Comparison of ENCODE assay signal across 23 mouse cellular contexts in the genomic region with DNA sequence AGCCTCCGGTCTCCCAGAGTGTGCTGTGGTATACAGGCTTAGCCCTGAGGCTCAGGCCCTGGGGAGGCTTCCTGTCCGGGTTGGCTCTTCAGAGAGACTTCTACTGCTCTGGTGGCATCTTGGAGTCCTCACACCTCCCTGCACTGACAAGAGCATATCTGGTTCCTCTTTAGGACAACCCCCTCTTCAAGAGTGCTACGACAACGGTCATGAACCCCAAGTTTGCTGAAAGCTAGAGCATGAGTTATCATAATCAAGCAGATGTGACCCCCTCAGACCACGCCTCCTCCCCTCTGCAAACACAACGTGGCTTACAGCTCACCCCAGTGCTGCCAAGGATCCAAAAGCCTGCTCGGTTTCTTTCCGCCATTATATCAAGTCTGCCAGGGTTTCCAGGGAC. TPM values are rescaled to one million over a fixed set of nuclear protein-coding genes. Genes with fewer than 3 reads are reported as not detected.
DNase-seq lines count a peak whose midpoint lies in the region; ATAC-seq and TF ChIP-seq lines count a peak whose summit lies in the region.
"Had no signal": no experiment of that assay in that cellular context is flagged by ENCODE, and none has a peak within 500 bp of the region (broad histone marks: within the 10 kb centered on the region; RNA-seq: fewer than 3 reads in every experiment).

No protein-coding gene starts in this region.

- TF ChIP-seq RAD21 in MEL (IDR thresholded peaks at IDR 0.05; ENCODE audit: low read depth, low read length), result no peak

- peak; percentile 37 for ATAC-seq in common myeloid progenitor, adult 5-6 weeks (replicated peaks; ENCODE audit: low read depth, poor library complexity, severe bottlenecking)
- peak; percentile 36 for ATAC-seq in megakaryocyte-erythroid progenitor cell, adult 5-6 weeks (replicated peaks; ENCODE audit: low FRiP score, low TSS enrichment, poor library complexity, severe bottlenecking)
- ATAC-seq: activated CD4-positive, CD25-positive, alpha-beta regulatory T cell, adult 4 months; forebrain, embryonic 14.5 days; forebrain, embryonic 16.5 days; Patski had no signal

- no peaks in the 10 kb centered on the region for H3K79me2 ChIP-seq in MEL (ENCODE audit: control insufficient read depth, insufficient read depth, low read length, poor library complexity)

- TF ChIP-seq CTCF in MEL (IDR thresholded peaks at IDR 0.05 in 2 of 3, conservative IDR thresholded peaks at IDR 0.05 in 1 of 3; ENCODE audit: control insufficient read depth in 1 of 3, insufficient read depth in 1 of 3, low read depth in 2 of 3, low read length in 3 of 3, poor library complexity in 1 of 3, severe bottlenecking in 1 of 3), result no peak

- no peaks in the 10 kb centered on the region for H3K9me3 ChIP-seq in MEL (replicated peaks; ENCODE audit: insufficient read depth, low read length)
- H3K9me3 ChIP-seq: embryonic facial prominence, embryonic 13.5 days; embryonic facial prominence, embryonic 15.5 days; forebrain, embryonic 10.5 days; forebrain, embryonic 12.5 days had no signal

- peaks cover 25 to 52% of the 10 kb centered on the region in 2 experiments for H3K4me1 ChIP-seq in MEL (ENCODE audit: control insufficient read depth in 1 of 2, insufficient read depth in 2 of 2, low read length in 2 of 2)

- H3K27ac ChIP-seq in MEL (ENCODE audit: control insufficient read depth, low read depth, low read length), result peak overlapping the region; percentile 82
- H3K27ac ChIP-seq: embryonic facial prominence, embryonic 13.5 days; embryonic facial prominence, embryonic 15.5 days; forebrain, embryonic 10.5 days; forebrain, embryonic 12.5 days had no signal

- peaks cover 7 to 30% of the 10 kb centered on the region in 2 experiments for H3K36me3 ChIP-seq in MEL (ENCODE audit: control insufficient read depth in 1 of 2, insufficient read depth in 2 of 2, low read length in 2 of 2)
- H3K36me3 ChIP-seq: embryonic facial prominence, embryonic 13.5 days; embryonic facial prominence, embryonic 15.5 days; forebrain, embryonic 10.5 days; forebrain, embryonic 12.5 days had no signal

- H3K9ac ChIP-seq in MEL (ENCODE audit: control insufficient read depth, low read depth, low read length, poor library complexity, severe bottlenecking), result peak overlapping the region; percentile 15; the same call in 1 of the 2 replicates
- H3K9ac ChIP-seq: embryonic facial prominence, embryonic 13.5 days; embryonic facial prominence, embryonic 15.5 days; forebrain, embryonic 12.5 days had no signal

- DNase-seq in MEL (ENCODE audit: low read depth, low spot score), result peak; percentile 94
- DNase-seq in adrenal gland, postnatal 25 days, result no peak
- DNase-seq in layer of hippocampus, postnatal 25 days (ENCODE audit: extremely low spot score in 1 of 2, low spot score in 1 of 2), result no peak
- DNase-seq in lung, postnatal 25 days (ENCODE audit: low spot score), result no peak
- DNase-seq: adrenal gland, adult 8-10 months; adrenal gland, postnatal 14 days; cerebellum, adult 11-12 months; cerebellum, adult 2 months; cerebellum, adult 9-10 months; cerebellum, postnatal 10 days; cerebellum, postnatal 25 days; embryo, embryonic 11 days had no signal

- H3K27me3 ChIP-seq in MEL (ENCODE audit: control insufficient read depth in 1 of 2, insufficient read depth in 2 of 2, low read length in 2 of 2), result no peaks in the 10 kb centered on the region
- H3K27me3 ChIP-seq: embryonic facial prominence, embryonic 13.5 days; embryonic facial prominence, embryonic 15.5 days; forebrain, embryonic 12.5 days; Patski had no signal

- peak in 1 of 2 experiments; percentile 42; a peak in 1 of 4 replicates for TF ChIP-seq POLR2A in MEL (IDR thresholded peaks at IDR 0.05; ENCODE audit: control insufficient read depth in 1 of 2, insufficient read depth in 1 of 2, low read depth in 1 of 2, low read length in 2 of 2, poor library complexity in 1 of 2)

- peak; percentile 59 to 82; a peak in 3 of 4 replicates for TF ChIP-seq EP300 in MEL (IDR thresholded peaks at IDR 0.05; ENCODE audit: low read depth in 1 of 2, low read length in 2 of 2)

- no peak overlapping the region for H3K4me3 ChIP-seq in MEL (ENCODE audit: control insufficient read depth in 1 of 2, insufficient read depth in 1 of 2, low read depth in 2 of 2, low read length in 2 of 2)
- H3K4me3 ChIP-seq: embryonic facial prominence, embryonic 13.5 days; embryonic facial prominence, embryonic 15.5 days; erythroblast, embryonic 14.5 days; forebrain, embryonic 10.5 days; forebrain, embryonic 12.5 days had no signal

TF ChIP-seq in MEL, 35 proteins besides CTCF, POLR2A, EP300 and RAD21 (continues in another document):
- TF ChIP-seq KAT2A (conservative IDR thresholded peaks at IDR 0.05; ENCODE audit: low read depth, low read length) (no peak), CHD1 (IDR thresholded peaks at IDR 0.05; ENCODE audit: low read depth, low read length) (no peak), RCOR1 (IDR thresholded peaks at IDR 0.05; ENCODE audit: low read depth, low read length) (0 out of 2 replicates have a peak, but pooled peaks have one; percentile 20), ZNF384 (IDR thresholded peaks at IDR 0.05; ENCODE audit: low read depth, low read length) (no peak), TBP (IDR thresholded peaks at IDR 0.05; ENCODE audit: low read depth, low read length) (peak; percentile 82), GATA1 (IDR thresholded peaks at IDR 0.05; ENCODE audit: low read depth, low read length) (peak; percentile 61), MYB (IDR thresholded peaks at IDR 0.05; ENCODE audit: low read depth, low read length) (no peak), TAL1 (IDR thresholded peaks at IDR 0.05; ENCODE audit: low read length) (peak; percentile 88), SIN3A (IDR thresholded peaks at IDR 0.05; ENCODE audit: low read length) (peak; percentile 78), MAX (IDR thresholded peaks at IDR 0.05; ENCODE audit: low read length) (peak; percentile 80), MAZ (IDR thresholded peaks at IDR 0.05; ENCODE audit: low read depth, low read length) (peak; percentile 63; the same call in 1 of the 2 replicates), SMC3 (IDR thresholded peaks at IDR 0.05; ENCODE audit: low read depth, low read length) (no peak), NRF1 (IDR thresholded peaks at IDR 0.05; ENCODE audit: insufficient read depth, low read depth, low read length, poor library complexity, severe bottlenecking) (no peak), ETS1 (IDR thresholded peaks at IDR 0.05; ENCODE audit: low read depth, low read length) (peak; percentile 53; the same call in 1 of the 2 replicates), MYC (IDR thresholded peaks at IDR 0.05; ENCODE audit: low read depth, low read length) (peak; percentile 88), MXI1 (IDR thresholded peaks at IDR 0.05; ENCODE audit: low read depth, low read length) (peak; percentile 80)

RNA-seq across cellular contexts. Expression of a gene that starts 16.5 kb away (rescaled TPM):
- 41.1 and 50.4 TPM in 2 replicates for total RNA-seq in MEL (2012; rRNA removed)
- 10 to 100 TPM in 1 of 2 experiments, not detected in 1; 53.1 TPM for polyA plus RNA-seq in MEL (2012; ENCODE audit: insufficient read depth in 1 of 2, insufficient read length in 2 of 2, low read depth in 1 of 2, low replicate concordance in 2 of 2, missing spikeins in 1 of 2)
- total RNA-seq in common myeloid progenitor, adult 5-6 weeks (2017), result 35.5 and 47.4 TPM in 2 replicates
- 31.7 and 48.4 TPM in 2 replicates for total RNA-seq in megakaryocyte-erythroid progenitor cell, adult 5-6 weeks (2014; fragmentation: Nextera tagmentation)
- total RNA-seq in megakaryocyte-erythroid progenitor cell, adult 5-6 weeks (2017), result 36.3 and 37.6 TPM in 2 replicates
- total RNA-seq in adrenal gland, postnatal 25 days (2021), result 154 and 195 TPM in 2 replicates
- total RNA-seq in layer of hippocampus, postnatal 25 days (2021), result 10 to 100 TPM; 68.2 to 69.4 TPM

RNA-seq across cellular contexts. Expression of a gene that starts 35.0 kb away (rescaled TPM):
- 36.7 and 36.9 TPM in 2 replicates for total RNA-seq in MEL (2012; rRNA removed)
- polyA plus RNA-seq in MEL (2012; ENCODE audit: insufficient read depth in 1 of 2, insufficient read length in 2 of 2, low read depth in 1 of 2, low replicate concordance in 2 of 2, missing spikeins in 1 of 2), result 10 to 100 TPM in 1 of 2 experiments, not detected in 1; 45.8 TPM
- 12.4 and 18.4 TPM in 2 replicates for total RNA-seq in common myeloid progenitor, adult 5-6 weeks (2017)
- total RNA-seq in megakaryocyte-erythroid progenitor cell, adult 5-6 weeks (2014; fragmentation: Nextera tagmentation), result 10.4 and 26.2 TPM in 2 replicates
- total RNA-seq in megakaryocyte-erythroid progenitor cell, adult 5-6 weeks (2017), result 13.2 and 14.2 TPM in 2 replicates
- 2.2 and 3.3 TPM in 2 replicates for total RNA-seq in adrenal gland, postnatal 25 days (2021)
- total RNA-seq in layer of hippocampus, postnatal 25 days (2021), result 1 to 10 TPM; 3.4 to 4.1 TPM

RNA-seq across cellular contexts. Expression of a gene that starts 40.9 kb away (rescaled TPM):
- total RNA-seq in MEL (2012; rRNA removed), result 145 and 151 TPM in 2 replicates
- 100 to 1,000 TPM in 1 of 2 experiments, not detected in 1; 342 TPM for polyA plus RNA-seq in MEL (2012; ENCODE audit: insufficient read depth in 1 of 2, insufficient read length in 2 of 2, low read depth in 1 of 2, low replicate concordance in 2 of 2, missing spikeins in 1 of 2)
- total RNA-seq in common myeloid progenitor, adult 5-6 weeks (2017), result 147 and 170 TPM in 2 replicates
- 71.3 and 81.0 TPM in 2 replicates for total RNA-seq in megakaryocyte-erythroid progenitor cell, adult 5-6 weeks (2014; fragmentation: Nextera tagmentation)
- total RNA-seq in megakaryocyte-erythroid progenitor cell, adult 5-6 weeks (2017), result 150 and 265 TPM in 2 replicates
- 104 and 117 TPM in 2 replicates for total RNA-seq in adrenal gland, postnatal 25 days (2021)
- total RNA-seq in layer of hippocampus, postnatal 25 days (2021), result 100 to 1,000 TPM; 116 to 128 TPM

RNA-seq across cellular contexts. Expression of a gene that starts 41.0 kb away (rescaled TPM):
- total RNA-seq in MEL (2012; rRNA removed), result 3.5 and 3.7 TPM in 2 replicates
- 1 to 10 TPM in 1 of 2 experiments, not detected in 1; 1.0 TPM for polyA plus RNA-seq in MEL (2012; ENCODE audit: insufficient read depth in 1 of 2, insufficient read length in 2 of 2, low read depth in 1 of 2, low replicate concordance in 2 of 2, missing spikeins in 1 of 2)
- total RNA-seq in common myeloid progenitor, adult 5-6 weeks (2017), result not detected in 2 replicates
- not detected in 2 replicates for total RNA-seq in megakaryocyte-erythroid progenitor cell, adult 5-6 weeks (2014; fragmentation: Nextera tagmentation)
- not detected in 2 replicates for total RNA-seq in megakaryocyte-erythroid progenitor cell, adult 5-6 weeks (2017)
- total RNA-seq in adrenal gland, postnatal 25 days (2021), result 20.9 TPM in 1 of 2 replicates, not detected in the other
- total RNA-seq in layer of hippocampus, postnatal 25 days (2021), result 10 to 100 TPM; 29.0 to 29.8 TPM
- polyA plus RNA-seq: erythroblast, embryonic 14.5 days had no signal

RNA-seq across cellular contexts. Expression of a gene that starts 49.4 kb away (rescaled TPM):
- 54.9 and 70.6 TPM in 2 replicates for total RNA-seq in MEL (2012; rRNA removed)
- polyA plus RNA-seq in MEL (2012; ENCODE audit: insufficient read depth in 1 of 2, insufficient read length in 2 of 2, low read depth in 1 of 2, low replicate concordance in 2 of 2, missing spikeins in 1 of 2), result 10 to 100 TPM in 1 of 2 experiments, not detected in 1; 74.0 TPM
- 23.1 and 32.5 TPM in 2 replicates for total RNA-seq in common myeloid progenitor, adult 5-6 weeks (2017)
- total RNA-seq in megakaryocyte-erythroid progenitor cell, adult 5-6 weeks (2014; fragmentation: Nextera tagmentation), result 19.8 and 20.0 TPM in 2 replicates
- 28.5 and 30.5 TPM in 2 replicates for total RNA-seq in megakaryocyte-erythroid progenitor cell, adult 5-6 weeks (2017)
- total RNA-seq in adrenal gland, postnatal 25 days (2021), result 23.1 and 24.6 TPM in 2 replicates
- total RNA-seq in layer of hippocampus, postnatal 25 days (2021), result 10 to 100 TPM; 32.8 to 33.1 TPM
